Mouse (Mus musculus): ENCODE data around the gene Atg14. TPM values are rescaled to one million over a fixed set of nuclear protein-coding genes. Genes with fewer than 3 reads are reported as not detected.
"Not testable (repeated sequence)": the region's sequence is repeated elsewhere in the genome, so short reads cannot be mapped to it uniquely, and the experiment has no call there.

Gene Atg14
- polyA plus RNA-seq, 1 experiment from 2014 or later: 16.5 TPM

DNA sequence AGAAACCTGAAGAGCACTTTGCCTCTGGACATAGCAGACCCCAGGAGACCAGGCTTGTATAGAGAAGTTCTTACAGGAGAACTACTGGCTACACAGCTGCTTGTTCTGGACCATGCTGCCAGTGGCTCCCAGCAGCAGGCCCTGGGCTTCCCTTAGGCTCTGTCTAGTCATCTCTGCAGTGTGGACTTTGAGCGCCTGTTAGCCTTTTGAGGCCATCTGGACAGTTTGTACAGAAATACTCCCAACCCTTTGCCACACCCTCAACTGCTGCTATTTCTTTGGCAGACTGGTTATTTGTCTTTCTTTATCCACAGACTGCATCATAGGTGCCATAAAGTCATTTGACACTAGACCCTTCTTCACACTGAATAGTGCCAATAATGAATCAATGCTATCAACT lies 35.4 kb downstream of the Atg14 start:
- no peaks in the 10 kb centered on the region for H3K9me3 ChIP-seq
- H3K4me3 ChIP-seq: no peak overlapping the region
- WGBS: 100% methylated on average over 1 of the region's 1 CpGs
- peaks cover 9% of the 10 kb centered on the region for H3K4me1 ChIP-seq
- H3K36me3 ChIP-seq (replicated peaks): peaks cover 32% of the 10 kb centered on the region
- no peak overlapping the region for H3K27ac ChIP-seq
- no peaks in the 10 kb centered on the region for H3K27me3 ChIP-seq (ENCODE audit: poor library complexity, severe bottlenecking)
- DNase-seq (ENCODE audit: extremely low spot score, low spot score): no peak

DNA sequence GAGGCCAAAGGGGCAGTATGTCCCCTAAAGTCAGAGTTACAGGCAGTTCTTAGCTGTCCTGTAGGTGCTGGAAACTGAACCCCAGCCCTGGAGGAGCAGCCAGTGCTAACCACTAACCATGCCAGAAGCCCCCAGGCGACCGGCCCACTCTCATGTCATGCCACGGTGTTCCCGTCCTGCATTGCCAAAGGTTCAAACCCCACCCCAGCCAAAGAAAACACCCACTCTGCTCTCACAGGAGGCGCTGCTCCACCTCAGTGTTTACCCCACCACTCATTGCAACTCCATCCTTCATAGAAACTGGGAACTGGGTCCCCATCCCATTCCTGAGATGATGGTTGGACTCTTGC lies 36.3 kb downstream of the Atg14 start:
- WGBS: 82% methylated on average over 5 of the region's 5 CpGs
- DNase-seq (ENCODE audit: extremely low spot score, low spot score): no peak
- H3K27ac ChIP-seq: peak overlapping the region; percentile 37; the same call in 1 of the 2 replicates

GRCm38 (mm10) chr14:47533365-47534175 lies 36.9 kb downstream of the Atg14 start:
- H3K4me3 ChIP-seq: no peak overlapping the region
- peak overlapping the region; percentile 37; the same call in 1 of the 2 replicates for H3K27ac ChIP-seq

More for the DNA sequence above, 36.3 kb downstream of the Atg14 start:
- H3K36me3 ChIP-seq (replicated peaks): peaks cover 29% of the 10 kb centered on the region
- H3K9me3 ChIP-seq: no peaks in the 10 kb centered on the region
- H3K27me3 ChIP-seq (ENCODE audit: poor library complexity, severe bottlenecking): no peaks in the 10 kb centered on the region
- H3K4me3 ChIP-seq: no peak overlapping the region
- peaks cover 9% of the 10 kb centered on the region for H3K4me1 ChIP-seq

GRCm38 (mm10) chr14:47532496-47532895 lies 38.0 kb downstream of the Atg14 start:
- Histone ChIP-seq H3K4me3 (no peak overlapping the region), H3K9me3 (no peaks in the 10 kb centered on the region), H3K27ac (no peak overlapping the region), H3K27me3 (ENCODE audit: poor library complexity, severe bottlenecking) (no peaks in the 10 kb centered on the region), H3K4me1 (peaks cover 9% of the 10 kb centered on the region), H3K36me3 (replicated peaks) (peaks cover 29% of the 10 kb centered on the region)
- no peak for DNase-seq (ENCODE audit: extremely low spot score, low spot score)
- WGBS: 88% methylated on average over 1 of the region's 1 CpGs

More at GRCm38 (mm10) chr14:47533365-47534175, 36.9 kb downstream of the Atg14 start:
- peaks cover 29% of the 10 kb centered on the region for H3K36me3 ChIP-seq (replicated peaks)
- no peaks in the 10 kb centered on the region for H3K9me3 ChIP-seq
- no peaks in the 10 kb centered on the region for H3K27me3 ChIP-seq (ENCODE audit: poor library complexity, severe bottlenecking)
- H3K4me1 ChIP-seq: peaks cover 9% of the 10 kb centered on the region
- peak; percentile 55 for DNase-seq (ENCODE audit: extremely low spot score, low spot score)
- WGBS: 49% methylated on average over 11 of the region's 11 CpGs

- not testable (repeated sequence) for H3K9me3 ChIP-seq; H3K27me3 ChIP-seq (ENCODE audit: poor library complexity, severe bottlenecking); H3K27ac ChIP-seq; H3K4me1 ChIP-seq; H3K4me3 ChIP-seq; DNase-seq (ENCODE audit: extremely low spot score, low spot score)
- WGBS: 97% methylated on average over 12 of the region's 12 CpGs
- H3K36me3 ChIP-seq (replicated peaks): peaks cover 29% of the 10 kb centered on the region
These were observed 40.9 kb downstream of the Atg14 start for GRCm38 (mm10) chr14:47529592-47529991.

- no peak overlapping the region for H3K27ac ChIP-seq
- 42% methylated on average over 8 of the region's 8 CpGs for WGBS
- no peaks in the 10 kb centered on the region for H3K9me3 ChIP-seq
- peaks cover 29% of the 10 kb centered on the region for H3K36me3 ChIP-seq (replicated peaks)
- peaks cover 8% of the 10 kb centered on the region for H3K4me1 ChIP-seq
- peak; percentile 23 for DNase-seq (ENCODE audit: extremely low spot score, low spot score)
- H3K4me3 ChIP-seq: no peak overlapping the region
- no peaks in the 10 kb centered on the region for H3K27me3 ChIP-seq (ENCODE audit: poor library complexity, severe bottlenecking)
These were observed 41.4 kb downstream of the Atg14 start for GRCm38 (mm10) chr14:47529019-47529418.

GRCm38 (mm10) chr14:47528293-47528692 lies 42.2 kb downstream of the Atg14 start:
- no peak for DNase-seq (ENCODE audit: extremely low spot score, low spot score)
- H3K9me3 ChIP-seq: no peaks in the 10 kb centered on the region
- H3K4me1 ChIP-seq: peaks cover under 1% of the 10 kb centered on the region; the same call in 1 of the 2 replicates
- no peak overlapping the region for H3K27ac ChIP-seq
- WGBS: 83% methylated on average over 3 of the region's 3 CpGs
- H3K27me3 ChIP-seq (ENCODE audit: poor library complexity, severe bottlenecking): no peaks in the 10 kb centered on the region
- H3K4me3 ChIP-seq: no peak overlapping the region
- H3K36me3 ChIP-seq (replicated peaks): peaks cover 29% of the 10 kb centered on the region

DNA sequence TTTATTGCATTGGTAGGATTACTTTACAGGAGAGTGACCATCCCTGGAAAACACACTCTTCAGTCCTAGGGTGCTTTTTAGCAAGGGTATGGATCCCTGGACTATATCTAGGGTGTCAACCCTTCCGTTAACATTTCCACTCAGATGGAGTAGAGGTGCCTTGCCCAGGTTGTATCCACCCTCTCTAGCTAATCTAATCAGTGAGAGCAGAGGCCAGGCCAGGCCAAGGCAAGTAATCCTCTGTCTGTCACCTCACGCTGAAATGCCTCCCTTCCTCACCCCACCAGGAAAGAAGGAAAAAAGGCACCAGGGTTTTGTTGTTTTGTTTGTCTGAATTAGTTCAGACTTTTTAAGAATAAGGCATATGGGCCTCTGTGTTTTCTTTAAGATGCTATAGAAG lies 42.6 kb downstream of the Atg14 start:
- WGBS: 87% methylated on average over 2 of the region's 2 CpGs
- no peaks in the 10 kb centered on the region for H3K9me3 ChIP-seq
- no peak overlapping the region for H3K4me3 ChIP-seq
- H3K36me3 ChIP-seq (replicated peaks): peaks cover 29% of the 10 kb centered on the region
- H3K4me1 ChIP-seq: no peaks in the 10 kb centered on the region
- no peaks in the 10 kb centered on the region for H3K27me3 ChIP-seq (ENCODE audit: poor library complexity, severe bottlenecking)
- DNase-seq (ENCODE audit: extremely low spot score, low spot score): no peak
- no peak overlapping the region for H3K27ac ChIP-seq

- Histone ChIP-seq H3K4me3 (no peak overlapping the region), H3K36me3 (replicated peaks) (peaks cover 13% of the 10 kb centered on the region), H3K4me1 (no peaks in the 10 kb centered on the region), H3K27me3 (ENCODE audit: poor library complexity, severe bottlenecking) (no peaks in the 10 kb centered on the region), H3K9me3 (no peaks in the 10 kb centered on the region), H3K27ac (no peak overlapping the region)
- no peak for DNase-seq (ENCODE audit: extremely low spot score, low spot score)
- WGBS: 88% methylated on average over 5 of the region's 5 CpGs
These were observed 44.6 kb downstream of the Atg14 start for GRCm38 (mm10) chr14:47525861-47526260.

DNA sequence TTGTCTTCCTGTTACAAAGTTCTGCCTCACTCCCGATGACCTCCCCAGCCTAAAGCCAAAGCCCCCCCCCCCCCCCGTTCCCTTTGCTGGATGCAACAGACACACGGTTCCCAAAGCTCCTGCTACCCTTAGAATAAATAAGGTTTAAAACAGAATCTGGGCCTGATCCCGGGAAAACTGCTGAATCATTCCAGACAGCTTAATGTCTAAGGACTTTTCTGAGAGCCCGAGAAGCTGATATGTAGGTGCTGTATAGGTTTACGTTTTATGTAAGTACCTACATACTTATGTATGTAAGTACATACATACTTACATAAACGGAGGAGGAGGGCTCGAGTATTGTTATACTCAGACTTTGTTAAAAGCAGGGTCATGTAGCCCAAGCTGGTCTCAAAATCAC lies 45.1 kb downstream of the Atg14 start:
- peaks cover 8% of the 10 kb centered on the region for H3K36me3 ChIP-seq (replicated peaks)
- H3K4me1 ChIP-seq: no peaks in the 10 kb centered on the region
- H3K4me3 ChIP-seq: no peak overlapping the region
- DNase-seq (ENCODE audit: extremely low spot score, low spot score): no peak
- H3K27me3 ChIP-seq (ENCODE audit: poor library complexity, severe bottlenecking): no peaks in the 10 kb centered on the region
- 88% methylated on average over 8 of the region's 8 CpGs for WGBS
- H3K9me3 ChIP-seq: no peaks in the 10 kb centered on the region
- no peak overlapping the region for H3K27ac ChIP-seq

DNA sequence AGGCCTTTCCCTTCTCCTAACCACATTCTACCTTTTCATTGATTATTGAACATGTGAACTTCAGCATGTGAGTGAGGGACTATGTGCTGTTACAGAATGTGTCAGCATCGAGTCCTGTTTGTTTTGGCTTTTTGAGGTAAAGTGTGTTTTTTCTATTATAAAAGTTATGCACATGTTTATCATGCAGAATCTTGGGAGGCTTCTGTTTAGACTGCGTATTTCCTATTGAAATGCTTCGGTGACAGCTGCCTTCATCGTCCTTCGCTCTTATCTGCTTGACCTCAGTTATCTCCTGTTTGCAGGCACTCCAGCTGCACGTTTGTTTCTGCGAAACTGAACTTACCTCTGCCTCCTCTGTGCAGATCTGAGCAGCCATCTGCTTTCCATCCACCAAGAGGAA lies 48.1 kb downstream of the Atg14 start:
- WGBS: 95% methylated on average over 7 of the region's 7 CpGs
- H3K4me1 ChIP-seq: no peaks in the 10 kb centered on the region

DNA sequence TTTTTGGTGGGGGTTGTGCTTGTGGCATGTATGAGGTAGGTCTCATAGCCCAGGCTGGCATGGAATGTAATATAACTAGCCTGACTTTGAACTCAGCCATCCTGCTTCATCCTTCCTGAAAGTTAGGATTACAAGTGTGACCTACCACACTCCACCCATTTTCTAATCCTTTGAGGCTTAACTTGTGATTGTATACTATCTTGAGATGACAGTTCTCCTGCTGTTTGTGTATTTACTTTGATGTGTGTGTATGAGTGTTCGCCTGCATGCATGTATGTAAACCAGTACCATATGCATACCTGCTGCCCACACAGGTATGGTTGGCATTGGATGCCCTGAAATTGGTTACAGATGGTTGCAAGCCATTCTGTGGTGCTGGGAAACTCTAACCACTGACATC lies 48.8 kb downstream of the Atg14 start:
- H3K9me3 ChIP-seq: no peaks in the 10 kb centered on the region
- H3K4me1 ChIP-seq: no peaks in the 10 kb centered on the region
- no peak for DNase-seq (ENCODE audit: extremely low spot score, low spot score)
- WGBS: 88% methylated on average over 1 of the region's 1 CpGs
- no peaks in the 10 kb centered on the region for H3K36me3 ChIP-seq (replicated peaks)
- H3K4me3 ChIP-seq: no peak overlapping the region
- no peaks in the 10 kb centered on the region for H3K27me3 ChIP-seq (ENCODE audit: poor library complexity, severe bottlenecking)
- no peak overlapping the region for H3K27ac ChIP-seq

More for the DNA sequence above, 48.1 kb downstream of the Atg14 start:
- H3K9me3 ChIP-seq: no peaks in the 10 kb centered on the region
- no peaks in the 10 kb centered on the region for H3K36me3 ChIP-seq (replicated peaks)
- no peaks in the 10 kb centered on the region for H3K27me3 ChIP-seq (ENCODE audit: poor library complexity, severe bottlenecking)
- H3K27ac ChIP-seq: no peak overlapping the region
- no peak for DNase-seq (ENCODE audit: extremely low spot score, low spot score)
- no peak overlapping the region for H3K4me3 ChIP-seq

DNA sequence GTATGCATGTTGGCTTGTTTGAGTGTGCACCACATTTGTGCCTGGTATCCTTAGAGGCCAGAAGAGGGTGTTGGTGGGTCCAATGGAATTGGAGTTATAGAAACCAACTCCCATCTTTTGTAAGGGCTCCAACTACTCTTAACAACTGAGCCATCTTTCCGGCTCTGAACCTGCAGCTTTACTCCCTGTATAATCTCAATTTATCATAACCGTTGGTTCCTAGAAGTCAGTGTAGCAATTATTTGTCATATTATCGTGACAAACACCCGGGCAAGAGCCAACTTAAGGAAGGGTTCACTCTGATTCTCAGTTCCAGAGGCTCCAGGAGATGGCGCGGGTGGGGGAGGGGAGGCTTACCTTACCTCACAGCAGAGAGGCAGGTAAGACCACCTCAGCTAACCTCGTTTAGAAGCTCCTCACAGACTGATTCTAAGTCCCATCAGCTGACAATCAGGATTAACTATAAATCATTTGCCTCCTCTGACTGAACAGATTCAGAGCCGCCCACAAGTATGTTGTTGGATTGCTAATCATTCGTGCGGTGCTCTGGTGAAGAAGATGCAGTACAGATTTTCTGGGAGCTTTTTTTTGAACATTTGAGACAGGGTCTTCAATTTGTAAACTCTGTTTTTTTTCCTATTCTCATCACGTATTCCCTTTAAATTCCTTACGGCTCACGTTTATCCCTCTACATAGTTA lies 49.5 kb downstream of the Atg14 start:
- WGBS: 87% methylated on average over 13 of the region's 13 CpGs
- Histone ChIP-seq H3K9me3 (no peaks in the 10 kb centered on the region), H3K27me3 (ENCODE audit: poor library complexity, severe bottlenecking) (no peaks in the 10 kb centered on the region), H3K4me3 (no peak overlapping the region), H3K4me1 (no peaks in the 10 kb centered on the region), H3K36me3 (replicated peaks) (no peaks in the 10 kb centered on the region), H3K27ac (no peak overlapping the region)
- DNase-seq (ENCODE audit: extremely low spot score, low spot score): no peak

Data from forebrain, embryonic 10.5 days (tissue).